In genomic region chr16:17853263-17853662, GRCm38 (mm10) we compare ENCODE assay signal across 35 mouse cellular contexts. TPM values are rescaled to one million over a fixed set of nuclear protein-coding genes. Genes with fewer than 3 reads are reported as not detected.
"Had no signal": no experiment of that assay in that cellular context is flagged by ENCODE, and none has a peak within 500 bp of the region (broad histone marks: within the 10 kb centered on the region; RNA-seq: fewer than 3 reads in every experiment).

No protein-coding gene starts in this region.

- H3K27ac ChIP-seq: limb, embryonic 10.5 days; limb, embryonic 12.5 days; limb, embryonic 13.5 days; limb, embryonic 15.5 days; liver, embryonic 12.5 days; liver, embryonic 13.5 days; liver, embryonic 14.5 days; liver, embryonic 15.5 days; lung, embryonic 15.5 days; macrophage; midbrain, embryonic 10.5 days; midbrain, embryonic 12.5 days; midbrain, embryonic 13.5 days; midbrain, embryonic 15.5 days; neural tube, embryonic 12.5 days had no signal

- H3K27me3 ChIP-seq: limb, embryonic 12.5 days; limb, embryonic 13.5 days; limb, embryonic 15.5 days; liver, embryonic 12.5 days; liver, embryonic 13.5 days; liver, embryonic 15.5 days; lung, embryonic 15.5 days; megakaryocyte, embryonic 14.5 days; midbrain, embryonic 12.5 days; midbrain, embryonic 13.5 days; midbrain, embryonic 15.5 days; neural tube, embryonic 12.5 days had no signal

- H3K4me3 ChIP-seq: limb, embryonic 10.5 days; limb, embryonic 12.5 days; limb, embryonic 13.5 days; limb, embryonic 15.5 days; liver, embryonic 12.5 days; liver, embryonic 13.5 days; liver, embryonic 15.5 days; lung, embryonic 15.5 days; megakaryocyte, embryonic 14.5 days; midbrain, embryonic 10.5 days; midbrain, embryonic 12.5 days; midbrain, embryonic 13.5 days; midbrain, embryonic 15.5 days; myocyte; neural tube, embryonic 12.5 days had no signal

- H3K4me1 ChIP-seq: limb, embryonic 10.5 days; limb, embryonic 12.5 days; limb, embryonic 13.5 days; limb, embryonic 15.5 days; liver, embryonic 12.5 days; liver, embryonic 13.5 days; liver, embryonic 15.5 days; lung, embryonic 15.5 days; megakaryocyte, embryonic 14.5 days; midbrain, embryonic 12.5 days; midbrain, embryonic 13.5 days; neural tube, embryonic 12.5 days had no signal

- DNase-seq: left cerebral cortex, postnatal 4 days; liver; liver, embryonic 13.5 days; liver, postnatal 0 days; lung, adult 18-20 months; lung, adult 2 months; lung, embryonic 14.5 days; lung, postnatal 10 days; lung, postnatal 14 days; lung, postnatal 36 days; lung, postnatal 4 days; midbrain, embryonic 14.5 days had no signal

RNA-seq across cellular contexts. Expression of gene B830017H08Rik, which starts 20.3 kb away (rescaled TPM):
- polyA plus RNA-seq: liver, adult 2 months; liver, embryonic 11.5 days; liver, embryonic 12.5 days; liver, embryonic 13.5 days; liver, embryonic 14.5 days; liver, embryonic 15.5 days; liver, embryonic 16.5 days; liver, postnatal 0 days; lung, embryonic 15.5 days; lung, embryonic 16.5 days; lung, postnatal 0 days; macrophage; midbrain, embryonic 10.5 days had no signal

RNA-seq across cellular contexts. Expression of gene Gm20518, which starts 38.2 kb away (rescaled TPM):
- polyA plus RNA-seq: liver, embryonic 12.5 days; liver, postnatal 0 days; macrophage had no signal

RNA-seq across cellular contexts. Expression of gene Tssk1, which starts 40.8 kb away (rescaled TPM):
- polyA plus RNA-seq: limb, embryonic 11.5 days; limb, embryonic 12.5 days; limb, embryonic 15.5 days; liver, embryonic 11.5 days; liver, embryonic 12.5 days; liver, embryonic 13.5 days; liver, embryonic 14.5 days; liver, embryonic 15.5 days; liver, embryonic 16.5 days; lung, embryonic 16.5 days; lung, postnatal 0 days; macrophage; midbrain, embryonic 11.5 days; midbrain, embryonic 15.5 days had no signal
